Mouse (Mus musculus): ENCODE data around the gene Zfp462.

GRCm38 (mm10) chr4:54969671-54970295 lies 24.9 kb downstream of the Zfp462 start:
- no peak for TF ChIP-seq CTCF (IDR thresholded peaks at IDR 0.05; ENCODE audit: extremely low read depth, insufficient read depth, low read length)
- no peak for TF ChIP-seq POLR2A (IDR thresholded peaks at IDR 0.05; ENCODE audit: extremely low read depth, insufficient read depth, low read length)
